Mouse (Mus musculus): ENCODE results near the gene Grm7.

The Grm7 gene

DNA sequence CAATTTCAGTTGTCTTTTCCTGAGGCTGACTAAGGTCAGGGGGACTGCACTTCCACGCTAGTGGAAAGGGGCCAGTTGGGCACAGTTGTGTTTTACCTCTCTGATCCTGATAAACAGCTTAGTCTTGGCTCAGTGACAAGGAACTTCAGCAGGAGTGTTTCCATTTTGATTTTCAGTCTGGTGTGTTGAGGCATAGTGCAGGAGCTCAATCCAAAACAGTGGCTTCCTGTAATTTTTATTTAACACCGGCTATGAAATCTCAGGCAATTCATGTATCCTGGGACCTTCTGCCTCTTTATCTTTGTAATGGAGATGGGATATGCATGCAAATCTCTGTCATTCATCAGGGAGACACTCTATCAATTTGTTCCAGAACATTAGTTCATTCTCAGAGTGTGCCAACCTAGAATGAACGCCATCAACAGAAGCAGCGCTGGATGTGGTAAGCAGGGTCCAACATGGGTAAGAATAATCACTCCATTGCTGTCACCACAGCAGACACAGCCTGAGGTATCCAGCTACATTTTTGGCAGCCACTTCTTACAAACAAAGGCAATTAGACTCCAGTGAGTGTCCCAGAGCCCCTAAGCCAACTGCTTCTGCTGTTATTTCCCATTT is 926.2 kb downstream of the Grm7 start:
- no peak for DNase-seq (ENCODE audit: low spot score)

DNA sequence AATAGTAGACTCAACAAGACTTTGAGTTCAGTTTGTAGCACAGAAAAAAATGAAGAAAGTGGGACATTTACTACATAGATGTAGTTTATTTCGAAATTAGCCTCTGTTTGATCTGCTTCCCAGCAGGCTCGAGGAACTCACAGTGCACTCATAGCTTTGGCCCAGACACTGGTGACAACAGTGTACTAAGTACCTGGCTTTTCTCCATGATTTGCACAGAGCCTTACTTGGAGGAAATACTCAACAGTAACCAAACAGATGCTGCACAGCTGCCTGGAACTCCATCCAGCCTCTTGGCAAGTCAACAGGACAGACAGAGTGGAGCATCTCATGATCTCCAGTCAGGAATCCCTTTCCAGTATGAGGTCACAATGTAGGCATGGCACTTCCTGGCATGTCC is 939.5 kb downstream of the Grm7 start:
- no peak for DNase-seq (ENCODE audit: low spot score)

DNA sequence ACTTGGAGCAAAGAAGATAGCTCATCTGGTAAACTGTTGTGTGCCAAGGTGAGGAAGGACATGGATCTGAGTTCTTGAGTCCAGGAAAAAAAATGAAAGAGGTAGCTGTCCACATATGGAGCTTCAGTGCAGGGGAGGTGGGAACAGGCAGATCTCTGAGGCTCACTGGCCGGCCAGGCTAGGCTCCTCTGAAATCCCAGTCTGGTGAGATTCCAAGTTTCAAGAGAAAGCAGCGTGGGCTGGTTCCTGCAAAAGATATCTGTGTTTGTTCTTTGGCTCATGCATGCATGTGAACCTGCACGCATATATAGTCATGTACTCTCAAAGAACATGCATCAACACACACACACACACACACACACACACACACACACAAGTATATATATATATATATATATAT is 942.2 kb downstream of the Grm7 start:
- no peak for DNase-seq (ENCODE audit: low spot score)

DNA sequence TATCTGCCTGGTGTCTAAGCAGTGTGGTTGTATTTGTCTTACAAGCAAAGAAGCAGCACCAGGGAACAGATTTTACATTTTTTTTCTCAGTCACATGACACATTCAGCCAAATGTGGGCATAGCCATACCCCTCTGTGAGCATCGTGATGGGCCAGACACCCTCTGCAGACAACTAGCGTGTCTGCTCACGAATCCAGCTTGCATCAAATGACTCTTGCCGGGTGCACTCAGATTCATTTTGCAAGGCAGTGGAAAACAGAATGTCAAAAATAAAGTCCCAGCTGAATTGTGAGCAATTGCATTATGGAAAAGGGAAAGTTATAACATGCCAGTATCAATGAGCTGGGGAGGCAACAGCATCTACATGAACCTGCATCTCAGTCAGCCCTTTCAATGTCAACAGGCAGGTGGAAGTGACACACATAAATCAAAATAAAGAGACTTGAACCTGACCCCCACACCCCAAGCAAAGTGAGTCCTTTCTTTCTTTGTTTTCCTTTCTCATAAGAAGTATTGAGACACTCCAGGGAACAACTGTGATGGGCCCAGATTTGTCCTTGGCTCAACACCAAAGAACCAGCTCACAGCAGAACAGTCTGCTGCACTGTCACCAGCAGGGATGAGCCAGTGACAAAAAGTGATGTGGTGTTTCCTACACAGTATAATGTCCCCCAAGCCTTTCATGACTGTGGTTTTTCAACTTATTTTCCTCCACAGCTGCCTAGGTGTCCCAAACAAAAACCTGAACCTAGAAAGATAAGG is 956.7 kb downstream of the Grm7 start:
- DNase-seq (ENCODE audit: low spot score): no peak

DNA sequence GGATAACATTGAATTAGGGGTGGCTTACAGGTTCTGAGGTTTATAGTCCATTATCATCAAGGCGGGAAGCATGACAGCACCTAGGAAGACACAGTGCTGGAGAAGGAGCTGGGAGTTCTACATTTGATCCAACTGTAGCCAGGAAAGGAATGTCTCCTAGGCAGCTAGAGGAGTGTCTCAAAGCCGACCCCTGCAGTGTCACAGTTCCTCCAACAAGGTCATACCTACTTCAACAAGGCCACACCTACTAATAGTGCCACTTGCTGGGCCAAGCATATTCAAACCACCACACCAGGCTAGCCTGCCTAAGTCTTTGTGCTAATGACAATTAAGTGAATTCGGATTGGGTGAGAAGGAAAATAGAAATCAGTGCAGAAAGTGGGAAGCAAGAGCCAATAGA is 965.0 kb downstream of the Grm7 start:
- DNase-seq (ENCODE audit: low spot score): no peak

DNA sequence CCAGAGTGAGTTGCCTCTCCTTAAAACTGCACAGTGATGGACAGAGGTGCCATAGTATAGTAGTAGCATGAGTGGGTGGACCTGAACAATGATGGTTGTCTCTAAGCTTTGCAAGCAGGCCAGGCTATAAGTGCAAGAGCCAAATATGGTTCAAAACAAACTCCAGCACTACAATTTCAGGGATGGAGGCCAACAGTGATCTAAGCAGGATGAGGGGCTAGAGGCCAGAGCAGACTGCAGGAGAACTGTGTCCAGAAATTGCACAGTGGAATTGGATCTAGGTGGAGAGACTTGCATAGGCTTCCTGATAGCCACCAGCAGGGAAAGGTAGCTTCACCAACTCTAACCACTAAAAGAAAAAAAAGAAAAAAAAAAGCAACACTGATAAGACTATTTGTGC is 968.5 kb downstream of the Grm7 start:
- DNase-seq (ENCODE audit: low spot score): no peak
